Mouse (Mus musculus): ENCODE data around the gene Kif22. TPM values are rescaled to one million over a fixed set of nuclear protein-coding genes. Genes with fewer than 3 reads are reported as not detected.

The Kif22 gene
- polyA plus RNA-seq, 1 experiment from 2014 or later = 24.0 TPM

GRCm38 (mm10) chr7:126982054-126982453, 60.2 kb downstream of the Kif22 start:
- ATAC-seq = peak; percentile 14; the same call in 1 of the 2 replicates
- Histone ChIP-seq H3K9ac (ENCODE audit: low read depth, low read length) (no peak overlapping the region), H3K9me3 (ENCODE audit: control insufficient read depth) (no peaks in the 10 kb centered on the region), H3K27me3 (replicated peaks; ENCODE audit: control insufficient read depth, insufficient read depth, low read length) (no peaks in the 10 kb centered on the region), H3K4me1 (replicated peaks; ENCODE audit: control insufficient read depth, insufficient read depth, low read length) (no peaks in the 10 kb centered on the region; the same call in 1 of the 2 replicates), H3K36me3 (ENCODE audit: control insufficient read depth, insufficient read depth) (peaks cover 27% of the 10 kb centered on the region), H3K4me3 (ENCODE audit: low read depth, low read length) (no peak overlapping the region), H3K27ac (ENCODE audit: low read depth, low read length) (peak overlapping the region; percentile 57; the same call in 1 of the 2 replicates), H3K4me2 (replicated peaks; ENCODE audit: low read depth) (no peak overlapping the region)
- WGBS = 56% methylated on average over 4 of the region's 4 CpGs
- no peak for TF ChIP-seq CTCF (IDR thresholded peaks at IDR 0.05; ENCODE audit: low read depth)

- 83% methylated on average over 2 of the region's 2 CpGs for WGBS
- peaks cover 23% of the 10 kb centered on the region for H3K36me3 ChIP-seq (ENCODE audit: control insufficient read depth, insufficient read depth)
- no peaks in the 10 kb centered on the region for H3K27me3 ChIP-seq (replicated peaks; ENCODE audit: control insufficient read depth, insufficient read depth, low read length)
- no peak overlapping the region for H3K4me2 ChIP-seq (replicated peaks; ENCODE audit: low read depth)
- no peak for ATAC-seq
- no peaks in the 10 kb centered on the region; the same call in 1 of the 2 replicates for H3K4me1 ChIP-seq (replicated peaks; ENCODE audit: control insufficient read depth, insufficient read depth, low read length)
- no peak for TF ChIP-seq CTCF (IDR thresholded peaks at IDR 0.05; ENCODE audit: low read depth)
- H3K4me3 ChIP-seq (ENCODE audit: low read depth, low read length) = no peak overlapping the region
- no peaks in the 10 kb centered on the region for H3K9me3 ChIP-seq (ENCODE audit: control insufficient read depth)
- no peak overlapping the region for H3K9ac ChIP-seq (ENCODE audit: low read depth, low read length)
- H3K27ac ChIP-seq (ENCODE audit: low read depth, low read length) = no peak overlapping the region
Measured at GRCm38 (mm10) chr7:126981601-126982000, 60.7 kb downstream of the Kif22 start.

GRCm38 (mm10) chr7:126978841-126979240, 63.4 kb downstream of the Kif22 start:
- Histone ChIP-seq H3K4me2 (replicated peaks; ENCODE audit: low read depth) (no peak overlapping the region), H3K4me1 (replicated peaks; ENCODE audit: control insufficient read depth, insufficient read depth, low read length) (peaks cover 7% of the 10 kb centered on the region; the same call in 1 of the 2 replicates), H3K4me3 (ENCODE audit: low read depth, low read length) (no peak overlapping the region), H3K36me3 (ENCODE audit: control insufficient read depth, insufficient read depth) (peaks cover 23% of the 10 kb centered on the region), H3K9me3 (ENCODE audit: control insufficient read depth) (no peaks in the 10 kb centered on the region), H3K27ac (ENCODE audit: low read depth, low read length) (no peak overlapping the region; the same call in 1 of the 2 replicates), H3K9ac (ENCODE audit: low read depth, low read length) (no peak overlapping the region), H3K27me3 (replicated peaks; ENCODE audit: control insufficient read depth, insufficient read depth, low read length) (no peaks in the 10 kb centered on the region)
- no peak for TF ChIP-seq CTCF (IDR thresholded peaks at IDR 0.05; ENCODE audit: low read depth)
- ATAC-seq = no peak
- 88% methylated on average over 6 of the region's 6 CpGs for WGBS

Small RNAs within 50 kb of the gene (microRNA-seq; reads per million reads assigned to microRNA genes)
- not detected for gene Gm44343

Other genes with a start within 250 kb of the Kif22 start
- 134 and 135 TPM in 2 replicates for gene Ppp4c, start 250.0 kb downstream of the Kif22 start, polyA plus RNA-seq (2015; fragmentation: Nextera tagmentation; extraction: Ambion mirVana)
- 0.97 and 1.2 TPM in 2 replicates for gene Fam57b, start 244.8 kb downstream of the Kif22 start, polyA plus RNA-seq (2015; fragmentation: Nextera tagmentation; extraction: Ambion mirVana)
- gene 4930451I11Rik, start 210.8 kb downstream of the Kif22 start, polyA plus RNA-seq (2015; fragmentation: Nextera tagmentation; extraction: Ambion mirVana) = not detected in 2 replicates
- gene Doc2a, start 195.1 kb downstream of the Kif22 start, polyA plus RNA-seq (2015; fragmentation: Nextera tagmentation; extraction: Ambion mirVana) = 1.5 and 1.6 TPM in 2 replicates
- 7.2 and 9.5 TPM in 2 replicates for gene Hirip3, start 180.5 kb downstream of the Kif22 start, polyA plus RNA-seq (2015; fragmentation: Nextera tagmentation; extraction: Ambion mirVana)
- gene Ino80e, start 180.1 kb downstream of the Kif22 start, polyA plus RNA-seq (2015; fragmentation: Nextera tagmentation; extraction: Ambion mirVana) = 36.4 and 37.4 TPM in 2 replicates
- 11.5 and 12.9 TPM in 2 replicates for gene Taok2, start 157.8 kb downstream of the Kif22 start, polyA plus RNA-seq (2015; fragmentation: Nextera tagmentation; extraction: Ambion mirVana)
- 71.1 and 73.5 TPM in 2 replicates for gene Tmem219, start 119.6 kb downstream of the Kif22 start, polyA plus RNA-seq (2015; fragmentation: Nextera tagmentation; extraction: Ambion mirVana)
- gene Kctd13, start 113.6 kb downstream of the Kif22 start, polyA plus RNA-seq (2015; fragmentation: Nextera tagmentation; extraction: Ambion mirVana) = 11.4 and 11.9 TPM in 2 replicates
- 0.16 and 0.21 TPM in 2 replicates for gene Asphd1, start 92.9 kb downstream of the Kif22 start, polyA plus RNA-seq (2015; fragmentation: Nextera tagmentation; extraction: Ambion mirVana)
- 1.3 and 1.9 TPM in 2 replicates for gene Sez6l2, start 91.9 kb downstream of the Kif22 start, polyA plus RNA-seq (2015; fragmentation: Nextera tagmentation; extraction: Ambion mirVana)
- 159 and 169 TPM in 2 replicates for gene Cdipt, start 66.6 kb downstream of the Kif22 start, polyA plus RNA-seq (2015; fragmentation: Nextera tagmentation; extraction: Ambion mirVana)
- gene Cdiptos, start 66.4 kb downstream of the Kif22 start, polyA plus RNA-seq (2015; fragmentation: Nextera tagmentation; extraction: Ambion mirVana) = 3.2 TPM in 2 replicates
- gene Mvp, start 27.9 kb downstream of the Kif22 start, polyA plus RNA-seq (2015; fragmentation: Nextera tagmentation; extraction: Ambion mirVana) = 79.8 and 81.0 TPM in 2 replicates
- 0.68 TPM in 1 of 2 replicates, not detected in the other for gene Pagr1b, start 26.0 kb downstream of the Kif22 start, polyA plus RNA-seq (2015; fragmentation: Nextera tagmentation; extraction: Ambion mirVana)
- 26.4 and 37.5 TPM in 2 replicates for gene Pagr1a, start 25.1 kb downstream of the Kif22 start, polyA plus RNA-seq (2015; fragmentation: Nextera tagmentation; extraction: Ambion mirVana)
- gene Gm42742, start 21.4 kb downstream of the Kif22 start, polyA plus RNA-seq (2015; fragmentation: Nextera tagmentation; extraction: Ambion mirVana) = 15.7 and 27.1 TPM in 2 replicates
- gene Prrt2, start 21.3 kb downstream of the Kif22 start, polyA plus RNA-seq (2015; fragmentation: Nextera tagmentation; extraction: Ambion mirVana) = 2.5 and 2.7 TPM in 2 replicates
- gene Maz, start 15.4 kb downstream of the Kif22 start, polyA plus RNA-seq (2015; fragmentation: Nextera tagmentation; extraction: Ambion mirVana) = 32.6 and 33.9 TPM in 2 replicates
- gene Zg16, start 44.9 kb upstream of the Kif22 start, polyA plus RNA-seq (2015; fragmentation: Nextera tagmentation; extraction: Ambion mirVana) = 175 and 225 TPM in 2 replicates
- gene AI467606, start 48.9 kb upstream of the Kif22 start, polyA plus RNA-seq (2015; fragmentation: Nextera tagmentation; extraction: Ambion mirVana) = 5.2 and 5.8 TPM in 2 replicates
- gene Qprt, start 79.8 kb upstream of the Kif22 start, polyA plus RNA-seq (2015; fragmentation: Nextera tagmentation; extraction: Ambion mirVana) = 1.8 and 2.0 TPM in 2 replicates
- 0.09 and 0.13 TPM in 2 replicates for gene Spn, start 95.4 kb upstream of the Kif22 start, polyA plus RNA-seq (2015; fragmentation: Nextera tagmentation; extraction: Ambion mirVana)
- 29.2 and 30.2 TPM in 2 replicates for gene Cd2bp2, start 153.6 kb upstream of the Kif22 start, polyA plus RNA-seq (2015; fragmentation: Nextera tagmentation; extraction: Ambion mirVana)
- gene Tbc1d10b, start 166.0 kb upstream of the Kif22 start, polyA plus RNA-seq (2015; fragmentation: Nextera tagmentation; extraction: Ambion mirVana) = 15.0 and 17.1 TPM in 2 replicates
- gene Mylpf, start 166.4 kb upstream of the Kif22 start, polyA plus RNA-seq (2015; fragmentation: Nextera tagmentation; extraction: Ambion mirVana) = 10.7 and 12.3 TPM in 2 replicates
- gene Zfp553, start 190.6 kb upstream of the Kif22 start, polyA plus RNA-seq (2015; fragmentation: Nextera tagmentation; extraction: Ambion mirVana) = 7.4 and 7.6 TPM in 2 replicates
- gene Sept1, start 190.7 kb upstream of the Kif22 start, polyA plus RNA-seq (2015; fragmentation: Nextera tagmentation; extraction: Ambion mirVana) = 6.3 and 6.6 TPM in 2 replicates
- 17.6 and 19.8 TPM in 2 replicates for gene Zfp771, start 201.8 kb upstream of the Kif22 start, polyA plus RNA-seq (2015; fragmentation: Nextera tagmentation; extraction: Ambion mirVana)
- 75.2 and 80.9 TPM in 2 replicates for gene Dctpp1, start 218.2 kb upstream of the Kif22 start, polyA plus RNA-seq (2015; fragmentation: Nextera tagmentation; extraction: Ambion mirVana)
- gene Sephs2, start 231.6 kb upstream of the Kif22 start, polyA plus RNA-seq (2015; fragmentation: Nextera tagmentation; extraction: Ambion mirVana) = 335 and 364 TPM in 2 replicates

Data from intestine, postnatal 0 days (tissue).